Mouse (Mus musculus): Measurements from ENCODE around the gene Tspan4. TPM values are rescaled to one million over a fixed set of nuclear protein-coding genes. Genes with fewer than 3 reads are reported as not detected.

Tspan4 gene
- polyA plus RNA-seq, 1 experiment, result 15.5 TPM

DNA sequence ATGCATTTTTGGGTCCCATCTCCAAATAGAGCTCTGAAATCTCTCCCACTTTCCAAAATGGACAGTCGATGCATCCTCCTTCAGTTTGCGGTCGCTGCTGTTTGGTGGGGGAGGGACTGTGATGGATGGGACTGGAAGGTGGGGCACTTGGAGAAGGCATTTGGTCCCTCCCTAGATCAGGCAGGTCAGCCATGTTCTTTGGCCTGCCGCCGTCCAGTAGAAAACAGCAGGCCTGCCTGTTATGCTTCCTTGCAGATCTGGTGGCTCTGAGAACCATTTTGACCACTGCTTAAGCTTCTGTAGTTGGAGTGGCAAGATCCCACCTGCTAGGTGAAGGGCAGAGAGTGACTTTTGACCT, 6.9 kb upstream of the Tspan4 start:
- Histone ChIP-seq H3K36me3 (ENCODE audit: control insufficient read depth, insufficient read depth, low read length) (no peaks in the 10 kb centered on the region; the same call in 1 of the 2 replicates), H3K27me3 (ENCODE audit: control insufficient read depth, insufficient read depth, low read length) (no peaks in the 10 kb centered on the region), H3K4me1 (ENCODE audit: control insufficient read depth, insufficient read depth, low read length) (peaks cover 47% of the 10 kb centered on the region), H3K27ac (ENCODE audit: control insufficient read depth, insufficient read depth, low read depth, low read length) (peak overlapping the region; percentile 58), H3K4me3 (ENCODE audit: control insufficient read depth, low read depth, low read length) (peak overlapping the region; percentile 87)
- TF ChIP-seq CTCF (IDR thresholded peaks at IDR 0.05; ENCODE audit: control insufficient read depth, insufficient read depth, insufficient replicate concordance, low read depth, low read length) (no peak), POLR2A (IDR thresholded peaks at IDR 0.05; ENCODE audit: control insufficient read depth, low read depth, low read length) (no peak)

DNA sequence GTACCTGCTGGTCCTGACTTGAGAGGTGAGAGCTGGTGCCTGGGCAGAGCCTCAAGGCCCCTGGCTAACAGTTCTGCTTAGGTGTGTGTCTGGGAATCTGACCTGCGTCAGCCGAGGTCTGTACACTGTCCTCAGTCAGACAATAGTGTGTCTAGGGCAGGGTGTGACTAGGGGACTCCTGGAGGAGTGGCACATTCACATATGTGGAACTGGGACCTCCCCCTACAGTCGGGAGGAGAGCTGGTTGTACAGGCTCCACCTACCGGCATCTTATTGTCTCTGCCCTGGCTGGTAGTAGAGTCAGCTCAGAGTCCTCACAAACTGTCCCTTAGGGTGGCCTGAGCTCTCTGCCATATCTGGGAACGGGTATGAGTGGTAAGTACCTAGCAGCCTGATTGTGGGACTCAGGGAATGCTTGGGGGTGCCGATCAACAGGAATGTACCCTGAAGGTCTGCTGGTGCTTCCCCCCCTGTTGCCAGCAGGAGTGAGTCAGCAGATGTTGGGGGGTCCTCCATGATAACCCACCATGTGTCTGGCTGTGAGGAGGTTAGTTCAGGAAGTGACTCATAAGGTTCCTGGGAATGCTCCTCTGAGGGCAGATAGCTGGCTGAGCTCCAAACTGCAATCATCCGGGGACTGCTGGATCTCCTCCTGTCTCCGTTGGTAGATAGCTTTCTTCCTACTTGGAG, 6.4 kb upstream of the Tspan4 start:
- H3K36me3 ChIP-seq (ENCODE audit: control insufficient read depth, insufficient read depth, low read length), result no peaks in the 10 kb centered on the region; the same call in 1 of the 2 replicates
- peak overlapping the region; percentile 58 for H3K27ac ChIP-seq (ENCODE audit: control insufficient read depth, insufficient read depth, low read depth, low read length)
- no peaks in the 10 kb centered on the region for H3K27me3 ChIP-seq (ENCODE audit: control insufficient read depth, insufficient read depth, low read length)
- TF ChIP-seq POLR2A (IDR thresholded peaks at IDR 0.05; ENCODE audit: control insufficient read depth, low read depth, low read length) (no peak; the same call in 1 of the 2 replicates), CTCF (IDR thresholded peaks at IDR 0.05; ENCODE audit: control insufficient read depth, insufficient read depth, insufficient replicate concordance, low read depth, low read length) (no peak)
- H3K4me3 ChIP-seq (ENCODE audit: control insufficient read depth, low read depth, low read length), result peak overlapping the region; percentile 87
- H3K4me1 ChIP-seq (ENCODE audit: control insufficient read depth, insufficient read depth, low read length), result peaks cover 44% of the 10 kb centered on the region

DNA sequence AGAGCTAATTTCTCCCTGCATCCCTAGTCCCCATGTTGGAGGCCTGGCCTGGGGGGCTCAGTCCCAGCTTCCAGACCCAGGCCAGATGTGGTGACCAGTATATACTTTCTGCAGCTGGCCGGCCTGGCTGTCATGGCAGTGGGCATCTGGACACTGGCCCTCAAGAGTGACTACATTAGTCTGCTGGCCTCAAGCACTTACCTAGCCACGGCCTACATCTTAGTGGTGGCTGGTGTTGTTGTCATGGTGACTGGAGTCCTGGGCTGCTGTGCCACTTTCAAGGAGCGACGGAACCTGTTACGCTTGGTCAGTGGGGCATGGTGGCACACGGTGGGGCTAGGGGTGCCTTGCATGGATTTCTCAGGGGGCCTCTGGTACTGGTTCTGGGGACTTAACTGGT, 5.7 kb upstream of the Tspan4 start:
- H3K4me1 ChIP-seq (ENCODE audit: control insufficient read depth, insufficient read depth, low read length), result peaks cover 40% of the 10 kb centered on the region
- peak overlapping the region; percentile 42 for H3K27ac ChIP-seq (ENCODE audit: control insufficient read depth, insufficient read depth, low read depth, low read length)
- no peaks in the 10 kb centered on the region; the same call in 1 of the 2 replicates for H3K36me3 ChIP-seq (ENCODE audit: control insufficient read depth, insufficient read depth, low read length)
- no peak overlapping the region for H3K4me3 ChIP-seq (ENCODE audit: control insufficient read depth, low read depth, low read length)
- TF ChIP-seq CTCF (IDR thresholded peaks at IDR 0.05; ENCODE audit: control insufficient read depth, insufficient read depth, insufficient replicate concordance, low read depth, low read length), result no peak
- no peak for TF ChIP-seq POLR2A (IDR thresholded peaks at IDR 0.05; ENCODE audit: control insufficient read depth, low read depth, low read length)
- no peaks in the 10 kb centered on the region for H3K27me3 ChIP-seq (ENCODE audit: control insufficient read depth, insufficient read depth, low read length)

DNA sequence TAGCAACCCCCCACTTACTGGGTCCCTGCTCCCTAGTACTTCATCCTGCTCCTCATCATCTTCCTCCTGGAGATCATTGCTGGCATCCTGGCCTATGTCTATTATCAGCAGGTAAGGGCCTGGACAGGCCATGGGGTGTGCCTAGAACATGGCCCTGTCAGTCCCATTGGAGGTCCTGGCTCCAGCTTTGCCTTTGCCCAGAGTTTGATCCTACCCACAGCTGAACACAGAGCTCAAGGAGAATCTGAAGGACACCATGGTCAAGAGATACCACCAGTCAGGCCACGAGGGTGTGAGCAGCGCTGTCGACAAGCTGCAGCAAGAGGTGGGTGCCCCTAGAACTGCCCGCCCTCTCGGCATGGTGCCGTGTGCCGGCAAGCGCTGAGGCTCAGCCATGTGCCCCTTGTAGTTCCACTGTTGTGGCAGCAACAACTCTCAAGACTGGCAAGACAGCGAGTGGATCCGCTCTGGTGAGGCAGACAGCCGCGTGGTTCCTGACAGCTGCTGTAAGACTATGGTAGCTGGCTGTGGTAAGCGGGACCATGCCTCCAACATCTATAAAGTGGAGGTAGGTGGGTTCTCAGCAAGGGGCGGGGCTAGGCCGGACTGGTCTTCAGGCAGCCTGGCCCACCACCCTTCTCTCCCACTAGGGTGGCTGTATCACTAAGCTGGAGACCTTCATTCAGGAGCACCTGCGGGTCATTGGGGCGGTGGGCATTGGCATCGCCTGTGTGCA, 5.0 kb upstream of the Tspan4 start:
- no peak overlapping the region for H3K4me3 ChIP-seq (ENCODE audit: control insufficient read depth, low read depth, low read length)
- TF ChIP-seq CTCF (IDR thresholded peaks at IDR 0.05; ENCODE audit: control insufficient read depth, insufficient read depth, insufficient replicate concordance, low read depth, low read length) (no peak), POLR2A (IDR thresholded peaks at IDR 0.05; ENCODE audit: control insufficient read depth, low read depth, low read length) (peak; percentile 11; the same call in 1 of the 2 replicates)

DNA sequence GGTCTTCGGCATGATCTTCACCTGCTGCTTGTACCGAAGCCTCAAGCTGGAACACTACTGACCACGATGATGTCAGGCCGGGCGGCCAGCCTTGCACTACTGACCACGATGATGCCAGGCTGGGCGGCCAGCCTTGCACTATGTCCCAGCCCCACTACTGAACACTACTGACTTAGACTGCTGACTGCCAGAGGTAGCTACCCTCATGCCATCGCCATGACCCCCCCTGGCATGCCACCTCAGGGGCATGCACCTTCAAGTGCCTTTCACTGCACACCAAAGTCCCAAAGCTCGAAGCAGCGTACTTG, 4.4 kb upstream of the Tspan4 start:
- TF ChIP-seq CTCF (IDR thresholded peaks at IDR 0.05; ENCODE audit: control insufficient read depth, insufficient read depth, insufficient replicate concordance, low read depth, low read length), result no peak
- TF ChIP-seq POLR2A (IDR thresholded peaks at IDR 0.05; ENCODE audit: control insufficient read depth, low read depth, low read length), result no peak; the same call in 1 of the 2 replicates
- Histone ChIP-seq H3K4me3 (ENCODE audit: control insufficient read depth, low read depth, low read length) (no peak overlapping the region), H3K27me3 (ENCODE audit: control insufficient read depth, insufficient read depth, low read length) (no peaks in the 10 kb centered on the region), H3K4me1 (ENCODE audit: control insufficient read depth, insufficient read depth, low read length) (peaks cover 33% of the 10 kb centered on the region), H3K36me3 (ENCODE audit: control insufficient read depth, insufficient read depth, low read length) (no peaks in the 10 kb centered on the region; the same call in 1 of the 2 replicates), H3K27ac (ENCODE audit: control insufficient read depth, insufficient read depth, low read depth, low read length) (no peak overlapping the region)

More for the DNA sequence above, 5.0 kb upstream of the Tspan4 start:
- H3K27me3 ChIP-seq (ENCODE audit: control insufficient read depth, insufficient read depth, low read length), result no peaks in the 10 kb centered on the region
- H3K36me3 ChIP-seq (ENCODE audit: control insufficient read depth, insufficient read depth, low read length), result no peaks in the 10 kb centered on the region; the same call in 1 of the 2 replicates
- H3K4me1 ChIP-seq (ENCODE audit: control insufficient read depth, insufficient read depth, low read length), result peaks cover 34% of the 10 kb centered on the region
- H3K27ac ChIP-seq (ENCODE audit: control insufficient read depth, insufficient read depth, low read depth, low read length), result no peak overlapping the region

DNA sequence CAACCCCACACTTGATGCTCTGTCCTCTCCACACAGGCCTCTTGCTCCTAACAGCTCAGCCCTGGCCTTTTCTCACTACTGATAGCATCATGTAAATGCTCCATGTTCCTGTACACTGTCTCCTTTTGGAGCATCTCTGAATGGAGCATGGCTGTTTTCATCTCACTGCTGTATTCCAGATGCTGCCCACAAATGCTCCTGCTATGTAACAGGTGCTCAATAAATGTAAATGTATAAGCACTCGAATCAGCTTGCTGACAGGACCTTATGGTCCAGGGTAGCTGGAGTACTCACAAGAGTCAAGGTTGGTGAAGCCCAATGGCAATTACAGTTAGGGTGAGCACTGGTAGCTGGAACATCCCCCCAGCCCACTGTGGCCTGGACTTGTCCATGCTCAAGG, 3.8 kb upstream of the Tspan4 start:
- Histone ChIP-seq H3K27ac (ENCODE audit: control insufficient read depth, insufficient read depth, low read depth, low read length) (no peak overlapping the region), H3K4me1 (ENCODE audit: control insufficient read depth, insufficient read depth, low read length) (peaks cover 38% of the 10 kb centered on the region), H3K27me3 (ENCODE audit: control insufficient read depth, insufficient read depth, low read length) (no peaks in the 10 kb centered on the region), H3K4me3 (ENCODE audit: control insufficient read depth, low read depth, low read length) (no peak overlapping the region), H3K36me3 (ENCODE audit: control insufficient read depth, insufficient read depth, low read length) (no peaks in the 10 kb centered on the region; the same call in 1 of the 2 replicates)
- no peak for TF ChIP-seq CTCF (IDR thresholded peaks at IDR 0.05; ENCODE audit: control insufficient read depth, insufficient read depth, insufficient replicate concordance, low read depth, low read length)
- no peak for TF ChIP-seq POLR2A (IDR thresholded peaks at IDR 0.05; ENCODE audit: control insufficient read depth, low read depth, low read length)

DNA sequence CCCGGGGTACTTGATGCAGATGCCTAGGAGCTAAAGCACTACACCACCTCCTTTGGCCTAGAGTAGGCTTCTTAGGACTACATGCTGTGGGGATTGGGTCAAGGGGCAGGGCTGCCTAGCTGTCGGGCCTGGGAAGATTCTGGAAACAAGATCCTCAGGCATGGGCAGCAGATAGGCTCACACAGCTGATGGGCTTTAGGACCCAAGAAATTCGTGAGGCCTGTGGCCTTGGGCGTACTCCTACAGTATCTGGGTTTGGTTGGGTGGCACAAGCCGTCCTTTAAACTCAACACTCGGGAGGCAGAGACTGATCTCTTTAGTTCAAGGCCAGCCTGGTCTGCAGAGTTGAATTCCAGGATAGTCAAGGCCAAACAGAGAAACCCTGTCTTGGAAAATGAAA, 2.8 kb upstream of the Tspan4 start:
- Histone ChIP-seq H3K4me3 (ENCODE audit: control insufficient read depth, low read depth, low read length) (no peak overlapping the region), H3K27ac (ENCODE audit: control insufficient read depth, insufficient read depth, low read depth, low read length) (no peak overlapping the region), H3K27me3 (ENCODE audit: control insufficient read depth, insufficient read depth, low read length) (no peaks in the 10 kb centered on the region), H3K4me1 (ENCODE audit: control insufficient read depth, insufficient read depth, low read length) (peaks cover 39% of the 10 kb centered on the region), H3K36me3 (ENCODE audit: control insufficient read depth, insufficient read depth, low read length) (no peaks in the 10 kb centered on the region; the same call in 1 of the 2 replicates)
- no peak for TF ChIP-seq CTCF (IDR thresholded peaks at IDR 0.05; ENCODE audit: control insufficient read depth, insufficient read depth, insufficient replicate concordance, low read depth, low read length)
- TF ChIP-seq POLR2A (IDR thresholded peaks at IDR 0.05; ENCODE audit: control insufficient read depth, low read depth, low read length), result no peak

Data from testis, adult 2 months (tissue).